Mouse (Mus musculus) thymus, adult 2 months (tissue): ENCODE measurements around the gene Chrdl1. TPM values are rescaled to one million over a fixed set of nuclear protein-coding genes. Genes with fewer than 3 reads are reported as not detected.

ENCODE experiments used
- DNase-seq: peaks from one replicate; pipeline ENCODE4 v3.0.0; 2021
- H3K27ac ChIP-seq: fragments of 200-500 bp; 2 replicates; pipeline ENCODE4 v1.5.1; 2012; ENCODE audit warnings: low read length, control low read depth; ENCODE audit not compliant: control insufficient read depth, insufficient read depth
- H3K27me3 ChIP-seq: fragments of 200-500 bp; 2 replicates; pipeline ENCODE4 v1.6.1; 2012; ENCODE audit warnings: mild to moderate bottlenecking, low read length, moderate library complexity, mixed read lengths; ENCODE audit not compliant: control insufficient read depth, insufficient read depth
- H3K36me3 ChIP-seq: fragments of 200-500 bp; 2 replicates; pipeline ENCODE4 v1.6.1; 2012; ENCODE audit warnings: mild to moderate bottlenecking, low read length, moderate library complexity; ENCODE audit not compliant: control insufficient read depth, insufficient read depth
- H3K4me1 ChIP-seq: fragments of 200-500 bp; replicated peaks from 2 replicates; pipeline ENCODE4 v1.6.1; 2012; ENCODE audit warnings: low read length; ENCODE audit not compliant: control insufficient read depth, insufficient read depth
- H3K4me3 ChIP-seq: fragments of 200-500 bp; 2 replicates; pipeline ENCODE4 v1.5.1; 2012; ENCODE audit warnings: mild to moderate bottlenecking, low read length, control low read depth, moderate library complexity; ENCODE audit not compliant: control insufficient read depth, insufficient read depth
- CTCF ChIP-seq: fragments of 200-500 bp; IDR thresholded peaks from 2 replicates; pipeline ENCODE4 v1.5.1; 2012; ENCODE audit warnings: mild to moderate bottlenecking, control low read depth, low read length, moderate library complexity, borderline replicate concordance; ENCODE audit not compliant: control insufficient read depth, poor library complexity, insufficient read depth; ENCODE audit errors: extremely low read depth
- POLR2A ChIP-seq: fragments of 200-500 bp; IDR thresholded peaks from 2 replicates; pipeline ENCODE4 v1.6.1; 2012; ENCODE audit warnings: mild to moderate bottlenecking, low read length, control low read depth, moderate library complexity; ENCODE audit not compliant: control insufficient read depth, poor library complexity, insufficient read depth; ENCODE audit errors: extremely low read depth
- whole genome bisulfite sequencing: fragments of 180-500 bp; shearing (Covaris S2); methylation state at CpG from one replicate; pipeline ENCODE4 v1.1.7; 2018; 5-methylcytosine and 5-hydroxymethylcytosine counted together
- polyA plus RNA-seq: library from polyadenylated mRNA; depleted of rRNA; stranded (reverse); fragments of >200 nt; gene quantifications from 2 replicates; pipeline ENCODE4 v1.2.3, GENCODE M21; 2012; rRNA removed

Gene Chrdl1
- polyA plus RNA-seq = 0.79 and 1.3 TPM in 2 replicates

DNA sequence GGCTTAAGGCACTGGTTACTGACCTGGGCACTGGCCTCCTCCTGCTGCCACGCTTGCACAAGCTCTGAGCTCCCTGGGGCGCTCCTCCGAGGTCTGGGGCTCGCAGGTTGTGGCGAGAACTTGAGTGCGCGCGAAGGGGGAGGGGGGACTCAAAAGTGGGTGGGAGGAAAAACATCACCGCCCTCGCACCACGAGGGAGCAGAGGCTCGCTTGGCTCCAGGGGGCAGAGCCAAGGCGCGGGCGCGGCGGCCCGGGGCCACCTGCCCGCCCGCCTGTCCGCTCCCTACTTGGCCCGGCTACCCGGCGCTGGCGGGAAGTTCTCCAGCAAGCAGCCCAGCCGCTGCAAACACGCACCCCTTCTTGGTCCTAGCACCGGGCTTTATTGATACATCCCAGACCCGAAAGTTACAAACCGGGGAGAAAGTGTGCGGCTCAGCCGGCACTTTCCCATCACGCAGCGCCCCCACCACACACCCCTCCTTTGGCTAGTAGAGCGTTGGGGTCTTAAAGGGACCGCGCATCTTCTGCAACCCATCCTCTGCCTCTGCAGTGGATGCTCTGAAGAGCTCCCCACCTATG, at the start of gene Chrdl1:
TSS of gene Chrdl1 (minus strand) at position 472 of the 579 bp plus-strand sequence.
- Histone ChIP-seq H3K27ac (no peak within 1 kb of the TSS), H3K27me3 (no peaks in the 10 kb centered on the region; the same call in 1 of the 2 replicates), H3K36me3 (no peaks in the 10 kb centered on the region), H3K4me3 (no peak within 1 kb of the TSS), H3K4me1 (no peaks in the 10 kb centered on the region)
- WGBS = 4% methylated on average over 26 of the region's 37 CpGs
- DNase-seq = no peak
- TF ChIP-seq CTCF (no peak), POLR2A (no peak)

DNA sequence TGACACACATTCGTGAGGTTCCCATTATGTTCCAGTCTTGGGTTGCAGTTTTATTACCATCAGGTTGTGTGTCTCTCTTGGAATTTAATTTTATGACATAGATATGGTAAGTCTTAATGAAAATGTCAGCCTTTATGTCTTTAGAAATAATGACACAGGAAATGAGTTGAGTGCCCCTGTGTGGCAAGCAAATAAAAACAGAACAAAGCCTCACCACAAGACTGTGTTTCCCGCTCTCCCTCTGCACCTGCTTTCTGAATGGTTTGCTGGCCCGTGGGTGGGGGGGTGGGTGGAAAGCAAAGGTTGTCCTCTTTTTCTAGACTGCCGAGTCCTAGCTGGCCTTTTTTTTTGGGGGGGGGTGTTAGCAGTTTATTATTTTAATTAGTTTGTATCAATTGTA, 48.6 kb upstream of the Chrdl1 start:
- H3K4me1 ChIP-seq = no peaks in the 10 kb centered on the region; the same call in 1 of the 2 replicates
- H3K27me3 ChIP-seq = no peaks in the 10 kb centered on the region
- H3K4me3 ChIP-seq = no peak overlapping the region
- 22% methylated on average over 4 of the region's 4 CpGs for WGBS
- TF ChIP-seq CTCF (no peak), POLR2A (no peak)
- no peak for DNase-seq
- no peaks in the 10 kb centered on the region for H3K36me3 ChIP-seq
- H3K27ac ChIP-seq = no peak overlapping the region

DNA sequence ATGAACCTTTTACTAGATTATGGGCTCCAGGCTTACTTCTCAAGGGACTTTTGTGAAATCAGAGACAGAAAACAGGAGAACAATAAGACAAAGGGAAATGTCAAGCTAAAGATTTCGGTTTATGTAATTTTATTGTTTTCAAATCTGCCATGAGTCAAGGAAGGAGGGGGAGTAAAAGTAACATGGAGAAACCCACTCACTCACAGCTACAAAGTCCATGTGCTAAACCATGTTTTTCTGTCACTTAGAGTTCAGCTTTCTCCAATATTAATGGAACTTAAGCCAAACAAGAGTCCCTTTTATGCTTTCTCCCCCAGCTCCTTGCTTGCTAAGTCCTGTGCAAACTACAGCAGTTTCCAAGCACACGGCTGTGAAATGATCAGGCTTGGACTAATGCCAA, 10.5 kb upstream of the Chrdl1 start:
- Histone ChIP-seq H3K27ac (no peak overlapping the region), H3K27me3 (no peaks in the 10 kb centered on the region), H3K4me1 (no peaks in the 10 kb centered on the region), H3K4me3 (no peak overlapping the region), H3K36me3 (no peaks in the 10 kb centered on the region)
- DNase-seq = no peak
- 92% methylated on average over 2 of the region's 2 CpGs for WGBS
- TF ChIP-seq POLR2A = no peak
- no peak for TF ChIP-seq CTCF

DNA sequence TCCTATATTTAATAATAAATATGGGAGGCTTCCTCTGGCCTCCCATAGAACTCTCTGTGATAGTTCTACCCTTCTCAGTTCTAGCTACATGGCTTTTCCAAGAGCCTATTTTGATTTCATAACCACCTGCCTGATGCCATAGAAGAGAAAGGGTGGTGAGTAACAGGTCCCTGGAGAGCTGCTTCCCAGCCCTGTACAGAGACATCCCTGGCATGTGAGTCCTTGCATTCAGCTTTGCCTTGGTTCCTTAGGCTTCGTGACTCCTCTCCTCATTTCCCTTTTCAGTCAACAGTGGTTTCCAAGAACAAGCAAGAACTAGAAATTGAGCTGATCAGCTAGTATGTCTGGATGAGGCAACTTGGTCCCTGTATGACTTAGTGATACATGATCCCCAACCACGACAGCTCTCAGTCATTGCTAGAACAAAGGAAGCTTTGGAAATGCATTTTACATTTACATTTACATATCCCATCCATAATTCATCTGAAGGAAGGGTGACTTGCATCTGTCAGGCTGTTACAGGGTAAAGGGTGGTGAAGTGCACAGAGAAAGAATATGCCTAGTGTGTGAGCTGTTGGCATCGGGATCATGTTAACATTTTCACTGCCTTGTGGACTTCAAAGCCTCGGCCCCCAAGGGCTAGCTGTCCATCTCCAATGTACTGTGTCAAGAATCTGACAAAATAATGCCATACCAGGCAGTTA, 27.7 kb downstream of the Chrdl1 start:
- WGBS = 77% methylated on average over 4 of the region's 4 CpGs

DNA sequence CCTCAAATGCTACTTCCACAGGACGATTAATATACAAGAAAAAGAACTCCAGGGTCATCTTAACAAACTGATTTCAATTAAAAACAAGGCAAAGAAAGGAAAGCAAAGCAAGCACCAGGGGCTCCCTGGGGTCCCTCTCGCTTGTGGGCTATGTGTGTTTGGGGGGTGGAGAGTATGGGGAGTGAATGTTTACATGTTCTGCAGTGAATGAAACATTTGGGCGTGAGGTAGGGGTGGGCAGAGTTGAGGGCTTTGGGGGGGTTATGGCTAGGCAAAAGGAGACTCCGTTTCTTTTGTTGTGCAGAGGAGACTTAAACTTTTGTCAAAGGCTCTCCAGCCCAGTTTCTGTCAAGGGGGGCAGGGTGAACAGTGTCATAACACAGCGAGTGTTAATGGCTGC, 46.8 kb downstream of the Chrdl1 start:
- DNase-seq = no peak
- Histone ChIP-seq H3K27me3 (no peaks in the 10 kb centered on the region), H3K36me3 (no peaks in the 10 kb centered on the region), H3K4me1 (no peaks in the 10 kb centered on the region), H3K4me3 (no peak overlapping the region), H3K27ac (no peak overlapping the region)
- TF ChIP-seq POLR2A = no peak
- TF ChIP-seq CTCF = no peak
- 94% methylated on average over 5 of the region's 5 CpGs for WGBS

More for the DNA sequence above, 27.7 kb downstream of the Chrdl1 start:
- TF ChIP-seq POLR2A (no peak), CTCF (no peak)
- Histone ChIP-seq H3K4me3 (no peak overlapping the region), H3K36me3 (no peaks in the 10 kb centered on the region), H3K4me1 (no peaks in the 10 kb centered on the region), H3K27me3 (no peaks in the 10 kb centered on the region), H3K27ac (no peak overlapping the region)
- DNase-seq = no peak

DNA sequence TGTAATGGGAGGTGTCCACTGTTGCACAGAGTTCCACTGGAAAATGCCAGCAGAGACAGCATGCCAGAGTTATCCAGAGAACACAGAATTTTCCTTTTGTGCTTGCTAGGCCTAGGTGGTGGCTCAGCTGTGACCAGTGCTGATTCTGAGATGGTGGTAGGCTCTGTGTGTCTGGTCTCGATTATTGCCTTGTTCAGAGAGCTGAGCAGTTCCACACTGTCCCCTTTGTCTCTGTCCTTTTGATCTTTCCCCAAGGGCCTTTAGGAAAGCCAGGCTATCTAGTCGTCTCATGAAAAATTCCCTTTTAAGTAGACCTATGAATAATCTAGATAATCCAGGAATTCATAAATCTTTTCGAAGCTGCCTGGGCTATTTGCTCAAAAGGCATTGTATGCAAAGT, 47.3 kb downstream of the Chrdl1 start:
- no peaks in the 10 kb centered on the region for H3K4me1 ChIP-seq
- H3K27ac ChIP-seq = no peak overlapping the region
- H3K4me3 ChIP-seq = no peak overlapping the region
- no peaks in the 10 kb centered on the region for H3K27me3 ChIP-seq
- H3K36me3 ChIP-seq = no peaks in the 10 kb centered on the region
- DNase-seq = no peak
- WGBS = 95% methylated on average over 3 of the region's 3 CpGs
- TF ChIP-seq POLR2A (no peak), CTCF (no peak)
